Mouse (Mus musculus) brain, embryonic 18.5 days (tissue): ENCODE measurements around the gene Nek8.
"Not testable (repeated sequence)": the region's sequence is repeated elsewhere in the genome, so short reads cannot be mapped to it uniquely, and the experiment has no call there.

Experiments used
- DNase-seq: peaks from one replicate; pipeline ENCODE4 v3.0.0-alpha.2; 2012; ENCODE audit warnings: low read depth, low spot score

Nek8 gene

GRCm38 (mm10) chr11:78176402-78176862 lies at the start of gene Nek8, which contains the start of gene Tlcd1:
Gene Nek8 (minus strand): TSS chr11:78176675.
Gene Tlcd1 (plus strand): TSS chr11:78176711.
- DNase-seq: no peak

- no peak for DNase-seq
These were observed 47.1 kb upstream of the Nek8 start for GRCm38 (mm10) chr11:78223586-78223985.

- peak; percentile 14 for DNase-seq
These were observed 39.3 kb upstream of the Nek8 start for GRCm38 (mm10) chr11:78215709-78216317.

GRCm38 (mm10) chr11:78213086-78213817 lies 36.8 kb upstream of the Nek8 start:
- DNase-seq: no peak

GRCm38 (mm10) chr11:78211513-78211912 lies 35.0 kb upstream of the Nek8 start:
- DNase-seq: no peak

- DNase-seq: no peak
These were observed 34.1 kb upstream of the Nek8 start for GRCm38 (mm10) chr11:78210615-78211014.

GRCm38 (mm10) chr11:78209886-78210285 lies 33.4 kb upstream of the Nek8 start:
- no peak for DNase-seq

GRCm38 (mm10) chr11:78207190-78207589 lies 30.7 kb upstream of the Nek8 start:
- no peak for DNase-seq

GRCm38 (mm10) chr11:78205361-78206206 lies 29.1 kb upstream of the Nek8 start:
- no peak for DNase-seq

- no peak for DNase-seq
These were observed 27.8 kb upstream of the Nek8 start for GRCm38 (mm10) chr11:78204287-78204686.

GRCm38 (mm10) chr11:78202372-78202771 lies 25.9 kb upstream of the Nek8 start:
- no peak for DNase-seq

GRCm38 (mm10) chr11:78195101-78195863 lies 18.8 kb upstream of the Nek8 start:
- DNase-seq: no peak

- DNase-seq: no peak
These were observed 18.1 kb upstream of the Nek8 start for GRCm38 (mm10) chr11:78194411-78195100.

- no peak for DNase-seq
These were observed 16.6 kb upstream of the Nek8 start, which contains the start of gene Proca1 for GRCm38 (mm10) chr11:78193113-78193512. Gene Proca1 (plus strand): TSS chr11:78193392.

- no peak for DNase-seq
These were observed 13.6 kb upstream of the Nek8 start for GRCm38 (mm10) chr11:78190041-78190440.

- DNase-seq: no peak
These were observed 13.0 kb upstream of the Nek8 start for GRCm38 (mm10) chr11:78189234-78190040.

GRCm38 (mm10) chr11:78188331-78189233 lies 12.1 kb upstream of the Nek8 start, which contains the start of gene Rab34:
Gene Rab34 (plus strand): TSS chr11:78188430.
- no peak for DNase-seq

GRCm38 (mm10) chr11:78184702-78185101 lies 8.2 kb upstream of the Nek8 start:
- not testable (repeated sequence) for DNase-seq
